Mouse (Mus musculus): ENCODE measurements around the gene Epm2aip1. TPM values are rescaled to one million over a fixed set of nuclear protein-coding genes. Genes with fewer than 3 reads are reported as not detected.

Epm2aip1 gene
- polyA plus RNA-seq (2012; fragmentation: generic; extraction: Trizol) = 5.8 TPM

DNA sequence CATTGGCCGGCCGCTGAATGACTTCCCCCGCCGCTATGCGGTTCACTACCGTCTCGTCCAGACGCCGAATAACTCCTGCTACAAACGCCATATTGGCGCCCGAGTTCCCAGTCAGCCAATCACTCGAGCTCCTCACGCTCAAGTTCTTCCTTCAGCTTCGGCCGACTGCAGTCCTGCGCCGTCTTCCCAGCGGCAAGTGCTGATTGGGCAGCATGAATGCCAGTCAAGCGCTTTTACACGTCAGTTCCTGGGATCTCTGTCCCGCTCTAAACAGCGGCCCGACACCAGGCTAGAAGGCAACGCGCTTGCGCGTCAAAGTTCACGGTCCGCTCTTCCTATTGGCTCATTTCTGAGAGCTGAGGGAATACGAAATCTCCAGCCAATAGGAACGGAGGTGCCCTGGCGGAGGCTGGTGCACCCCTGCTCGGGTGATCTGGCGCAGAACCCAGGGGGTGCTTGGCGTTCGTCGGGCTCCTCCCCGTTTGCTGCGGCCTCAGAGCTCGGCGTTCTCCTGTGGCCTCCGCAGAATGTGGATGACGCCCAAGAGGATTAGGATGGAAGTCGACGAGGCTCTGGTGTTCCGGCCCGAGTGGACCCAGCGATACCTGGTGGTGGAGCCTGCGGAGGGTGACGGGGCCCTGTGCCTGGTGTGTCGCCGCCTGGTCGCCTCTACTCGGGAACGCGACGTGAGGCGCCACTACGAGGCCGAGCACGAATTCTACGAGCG is at the start of gene Epm2aip1, which contains the start of gene Mlh1:
Gene Epm2aip1, plus strand, starts transcription at position 496 of the 727 bp plus-strand sequence.
Gene Mlh1, minus strand, starts transcription at position 358 of the 727 bp plus-strand sequence.
- Histone ChIP-seq H3K79me2 (ENCODE audit: control insufficient read depth, insufficient read depth) (peaks cover 59% of the 10 kb centered on the region), H3K27me3 (ENCODE audit: control insufficient read depth, insufficient read depth, insufficient read length) (no peaks in the 10 kb centered on the region), H3K36me3 (ENCODE audit: control insufficient read depth, insufficient read depth) (peaks cover 5% of the 10 kb centered on the region), H3ac (ENCODE audit: control insufficient read depth, insufficient read length) (peak within 1 kb of the TSS; percentile 84), H3K4me2 (ENCODE audit: low read depth) (peak within 1 kb of the TSS; percentile 90), H3K4me3 (peak within 1 kb of the TSS; percentile 93)
- TF ChIP-seq E2F4 (IDR thresholded peaks at IDR 0.05; ENCODE audit: insufficient read depth) (no peak), MYOG (IDR thresholded peaks at IDR 0.05; ENCODE audit: control insufficient read depth in 1 of 3, insufficient read depth in 1 of 3, insufficient read length in 2 of 3, low read depth in 2 of 3) (no peak), CEBPB (IDR thresholded peaks at IDR 0.05; ENCODE audit: insufficient read depth, poor library complexity, severe bottlenecking) (no peak), REST (IDR thresholded peaks at IDR 0.05; ENCODE audit: insufficient read depth, insufficient read length) (no peak), MYOD1 (IDR thresholded peaks at IDR 0.05; ENCODE audit: control insufficient read depth in 1 of 3, insufficient read length in 2 of 3, low read depth in 2 of 3) (no peak), USF1 (IDR thresholded peaks at IDR 0.05; ENCODE audit: low read depth) (no peak), SRF (IDR thresholded peaks at IDR 0.05; ENCODE audit: control insufficient read depth, insufficient read length, low read depth) (no peak), TCF12 (IDR thresholded peaks at IDR 0.05; ENCODE audit: insufficient read depth, poor library complexity, severe bottlenecking) (no peak), POLR2A (IDR thresholded peaks at IDR 0.05; ENCODE audit: insufficient read length, low read depth) (peak; percentile 94), POLR2AphosphoS2 (IDR thresholded peaks at IDR 0.05; ENCODE audit: insufficient read length, low read depth) (peak; percentile 93), TCF3 (IDR thresholded peaks at IDR 0.05; ENCODE audit: insufficient read length, low read depth) (no peak)

DNA sequence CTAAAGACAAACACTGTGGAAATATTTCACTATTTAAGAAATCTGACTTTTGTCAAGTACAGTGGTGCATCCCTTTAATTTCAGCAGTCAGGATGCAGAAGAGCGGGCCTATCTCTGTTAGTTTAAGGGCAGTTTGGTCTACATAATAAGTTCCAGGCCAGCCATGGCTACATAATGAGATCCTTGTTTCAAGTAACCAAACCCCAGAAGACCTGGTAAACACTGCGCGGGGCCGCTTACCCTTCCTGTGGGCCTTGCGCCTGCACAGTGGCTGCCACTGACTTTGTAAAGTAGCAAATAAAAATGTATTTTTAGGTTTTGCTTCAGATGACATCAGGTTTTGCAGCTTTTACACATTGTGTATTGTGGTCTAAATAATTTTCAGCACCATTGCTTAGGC is 48.3 kb upstream of the Epm2aip1 start:
- Histone ChIP-seq H3K79me2 (ENCODE audit: control insufficient read depth, insufficient read depth) (no peaks in the 10 kb centered on the region), H3K4me3 (no peak overlapping the region), H3K36me3 (ENCODE audit: control insufficient read depth, insufficient read depth) (peaks cover 41% of the 10 kb centered on the region), H3ac (ENCODE audit: control insufficient read depth, insufficient read length) (no peak overlapping the region), H3K4me2 (ENCODE audit: low read depth) (no peak overlapping the region), H3K27me3 (ENCODE audit: control insufficient read depth, insufficient read depth, insufficient read length) (no peaks in the 10 kb centered on the region)
- TF ChIP-seq MYOG (IDR thresholded peaks at IDR 0.05; ENCODE audit: control insufficient read depth in 1 of 3, insufficient read depth in 1 of 3, insufficient read length in 2 of 3, low read depth in 2 of 3) (no peak), MYOD1 (IDR thresholded peaks at IDR 0.05; ENCODE audit: control insufficient read depth in 1 of 3, insufficient read length in 2 of 3, low read depth in 2 of 3) (no peak), TCF12 (IDR thresholded peaks at IDR 0.05; ENCODE audit: insufficient read depth, poor library complexity, severe bottlenecking) (no peak), E2F4 (IDR thresholded peaks at IDR 0.05; ENCODE audit: insufficient read depth) (no peak), REST (IDR thresholded peaks at IDR 0.05; ENCODE audit: insufficient read depth, insufficient read length) (no peak), SRF (IDR thresholded peaks at IDR 0.05; ENCODE audit: control insufficient read depth, insufficient read length, low read depth) (no peak), POLR2AphosphoS2 (IDR thresholded peaks at IDR 0.05; ENCODE audit: insufficient read length, low read depth) (no peak)

DNA sequence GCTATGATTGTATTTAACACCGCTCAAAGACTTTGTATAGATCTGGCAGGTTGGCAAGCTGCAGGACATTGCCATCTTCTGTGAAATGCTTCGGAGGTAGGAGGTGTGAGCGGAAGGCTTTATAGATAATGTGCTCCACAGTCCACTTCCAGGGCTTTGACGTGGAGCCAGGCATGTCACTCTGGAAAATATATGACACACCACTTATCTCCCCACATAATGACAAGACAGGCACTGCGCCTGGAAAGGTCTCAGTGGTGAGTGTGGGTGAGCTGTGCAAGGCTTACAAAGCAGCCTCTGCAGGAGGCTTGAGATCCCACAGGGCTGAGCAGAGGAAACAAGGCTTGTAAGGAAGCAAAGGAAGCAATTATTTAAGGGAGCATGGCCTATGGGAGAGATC is 43.3 kb upstream of the Epm2aip1 start:
- Histone ChIP-seq H3K36me3 (ENCODE audit: control insufficient read depth, insufficient read depth) (peaks cover 54% of the 10 kb centered on the region), H3ac (ENCODE audit: control insufficient read depth, insufficient read length) (no peak overlapping the region), H3K27me3 (ENCODE audit: control insufficient read depth, insufficient read depth, insufficient read length) (no peaks in the 10 kb centered on the region), H3K4me2 (ENCODE audit: low read depth) (no peak overlapping the region), H3K79me2 (ENCODE audit: control insufficient read depth, insufficient read depth) (no peaks in the 10 kb centered on the region), H3K4me3 (no peak overlapping the region)
- no peak for TF ChIP-seq CEBPB (IDR thresholded peaks at IDR 0.05; ENCODE audit: insufficient read depth, poor library complexity, severe bottlenecking)
- no peak for TF ChIP-seq MYOD1 (IDR thresholded peaks at IDR 0.05; ENCODE audit: control insufficient read depth in 1 of 3, insufficient read length in 2 of 3, low read depth in 2 of 3)
- TF ChIP-seq MAX (IDR thresholded peaks at IDR 0.05; ENCODE audit: low read depth) = no peak
- no peak for TF ChIP-seq TCF3 (IDR thresholded peaks at IDR 0.05; ENCODE audit: insufficient read length, low read depth)
- no peak for TF ChIP-seq MYOG (IDR thresholded peaks at IDR 0.05; ENCODE audit: control insufficient read depth in 1 of 3, insufficient read depth in 1 of 3, insufficient read length in 2 of 3, low read depth in 2 of 3)
- TF ChIP-seq REST (IDR thresholded peaks at IDR 0.05; ENCODE audit: insufficient read depth, insufficient read length) = no peak
- no peak for TF ChIP-seq TCF12 (IDR thresholded peaks at IDR 0.05; ENCODE audit: insufficient read depth, poor library complexity, severe bottlenecking)
- no peak for TF ChIP-seq USF1 (IDR thresholded peaks at IDR 0.05; ENCODE audit: low read depth)
- no peak for TF ChIP-seq POLR2A (IDR thresholded peaks at IDR 0.05; ENCODE audit: insufficient read length, low read depth)

DNA sequence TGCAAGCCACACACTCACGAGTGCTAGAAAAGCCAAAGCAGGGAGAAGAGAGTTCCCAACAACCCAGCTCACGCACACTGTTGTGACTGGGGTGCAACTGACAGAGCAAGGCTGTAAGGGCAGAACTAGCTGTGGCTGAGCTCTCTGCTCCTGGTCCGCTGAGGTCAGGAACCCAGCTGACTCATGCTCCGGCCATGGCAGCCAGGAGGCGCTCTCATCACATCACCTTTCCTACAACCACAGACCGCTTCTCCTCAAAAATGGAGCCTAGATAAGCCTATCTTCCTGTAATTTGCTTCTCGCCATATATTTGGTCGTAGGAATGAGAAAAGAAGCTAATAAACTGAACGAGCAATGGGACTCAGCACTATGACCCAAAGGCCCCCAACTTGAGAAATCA is 37.0 kb upstream of the Epm2aip1 start:
- Histone ChIP-seq H3K79me2 (ENCODE audit: control insufficient read depth, insufficient read depth) (no peaks in the 10 kb centered on the region), H3ac (ENCODE audit: control insufficient read depth, insufficient read length) (no peak overlapping the region), H3K4me3 (no peak overlapping the region), H3K27me3 (ENCODE audit: control insufficient read depth, insufficient read depth, insufficient read length) (no peaks in the 10 kb centered on the region), H3K4me2 (ENCODE audit: low read depth) (no peak overlapping the region), H3K36me3 (ENCODE audit: control insufficient read depth, insufficient read depth) (peaks cover 29% of the 10 kb centered on the region)
- no peak for TF ChIP-seq MAX (IDR thresholded peaks at IDR 0.05; ENCODE audit: low read depth)
- no peak for TF ChIP-seq REST (IDR thresholded peaks at IDR 0.05; ENCODE audit: insufficient read depth, insufficient read length)
- TF ChIP-seq TCF3 (IDR thresholded peaks at IDR 0.05; ENCODE audit: insufficient read length, low read depth) = no peak
- no peak for TF ChIP-seq MYOD1 (IDR thresholded peaks at IDR 0.05; ENCODE audit: control insufficient read depth in 1 of 3, insufficient read length in 2 of 3, low read depth in 2 of 3)

DNA sequence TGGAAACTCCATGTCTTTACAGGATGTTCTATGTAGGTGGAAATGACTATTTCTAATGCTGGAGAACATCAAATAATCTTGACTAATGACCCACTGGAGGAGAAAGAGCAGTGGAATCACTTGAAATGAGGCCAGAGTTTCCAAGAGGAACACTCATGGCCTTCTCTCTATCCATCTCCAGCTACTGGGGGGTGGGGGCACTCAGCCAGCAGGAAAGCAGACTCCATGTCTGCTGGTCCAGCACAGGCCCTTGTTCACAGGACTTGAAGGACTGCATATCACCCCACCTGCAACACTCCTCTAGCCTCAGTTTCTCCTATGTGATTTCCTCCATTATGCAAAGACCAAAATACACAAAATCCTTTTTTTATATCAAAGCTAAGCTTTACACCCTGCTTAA is 34.0 kb upstream of the Epm2aip1 start:
- Histone ChIP-seq H3K4me2 (ENCODE audit: low read depth) (no peak overlapping the region), H3K36me3 (ENCODE audit: control insufficient read depth, insufficient read depth) (peaks cover 22% of the 10 kb centered on the region), H3K4me3 (no peak overlapping the region), H3K27me3 (ENCODE audit: control insufficient read depth, insufficient read depth, insufficient read length) (no peaks in the 10 kb centered on the region), H3ac (ENCODE audit: control insufficient read depth, insufficient read length) (no peak overlapping the region), H3K79me2 (ENCODE audit: control insufficient read depth, insufficient read depth) (no peaks in the 10 kb centered on the region)
- TF ChIP-seq POLR2AphosphoS2 (IDR thresholded peaks at IDR 0.05; ENCODE audit: insufficient read length, low read depth) (no peak), E2F4 (IDR thresholded peaks at IDR 0.05; ENCODE audit: insufficient read depth) (no peak), TCF12 (IDR thresholded peaks at IDR 0.05; ENCODE audit: insufficient read depth, poor library complexity, severe bottlenecking) (no peak), CEBPB (IDR thresholded peaks at IDR 0.05; ENCODE audit: insufficient read depth, poor library complexity, severe bottlenecking) (no peak), POLR2A (IDR thresholded peaks at IDR 0.05; ENCODE audit: insufficient read length, low read depth) (no peak), USF1 (IDR thresholded peaks at IDR 0.05; ENCODE audit: low read depth) (no peak), TCF3 (IDR thresholded peaks at IDR 0.05; ENCODE audit: insufficient read length, low read depth) (no peak), REST (IDR thresholded peaks at IDR 0.05; ENCODE audit: insufficient read depth, insufficient read length) (no peak)
